Mouse (Mus musculus): ENCODE results near the gene Olfr111.
"Not testable (repeated sequence)": the region's sequence is repeated elsewhere in the genome, so short reads cannot be mapped to it uniquely, and the experiment has no call there.

The Olfr111 gene

DNA sequence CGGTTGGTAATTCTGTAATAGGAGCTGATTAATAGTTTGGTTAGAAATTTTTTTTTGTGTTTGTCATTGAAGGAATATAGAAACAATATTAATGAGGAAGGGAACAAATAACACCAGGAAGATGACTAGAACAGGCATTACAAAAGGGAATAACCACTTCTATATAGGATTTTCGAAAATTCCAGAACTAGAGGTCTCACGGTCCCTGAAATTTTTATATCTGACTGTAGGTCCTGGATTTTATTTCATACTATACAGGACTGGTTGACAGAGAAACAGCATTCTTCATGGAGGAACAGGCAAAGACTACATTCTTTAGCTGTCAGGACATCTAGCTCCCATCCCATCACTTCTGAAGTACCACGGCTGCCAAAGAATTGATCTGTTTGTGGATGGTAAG, at the start of gene Olfr111:
Olfr111 (plus strand) TSS at position 301 of the 400 bp plus-strand sequence.
- no peak for DNase-seq (ENCODE audit: low spot score in 2 of 2)

DNA sequence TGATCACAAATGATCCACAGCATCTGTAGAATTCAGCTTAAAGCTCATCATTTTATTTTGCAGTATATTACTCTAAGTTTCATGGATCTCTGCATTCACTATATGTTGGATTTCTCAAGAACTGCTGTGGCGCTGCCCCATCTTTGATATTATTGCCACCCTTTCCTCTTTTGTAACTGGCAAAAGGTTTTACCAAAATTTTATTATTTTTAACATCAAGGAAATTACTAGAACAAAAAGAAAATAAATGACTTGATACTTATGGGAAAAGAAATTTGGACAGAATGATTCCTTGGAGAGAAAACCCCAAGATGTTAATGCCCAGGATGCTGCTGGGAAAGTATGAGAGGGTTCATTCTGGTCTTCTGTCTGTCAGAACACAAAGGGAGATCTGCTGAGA, 49.2 kb upstream of the Olfr111 start, which contains the start of gene Olfr109:
Olfr109 (plus strand) TSS at position 301 of the 400 bp plus-strand sequence.
- no peak for DNase-seq (ENCODE audit: low spot score in 2 of 2)

DNA sequence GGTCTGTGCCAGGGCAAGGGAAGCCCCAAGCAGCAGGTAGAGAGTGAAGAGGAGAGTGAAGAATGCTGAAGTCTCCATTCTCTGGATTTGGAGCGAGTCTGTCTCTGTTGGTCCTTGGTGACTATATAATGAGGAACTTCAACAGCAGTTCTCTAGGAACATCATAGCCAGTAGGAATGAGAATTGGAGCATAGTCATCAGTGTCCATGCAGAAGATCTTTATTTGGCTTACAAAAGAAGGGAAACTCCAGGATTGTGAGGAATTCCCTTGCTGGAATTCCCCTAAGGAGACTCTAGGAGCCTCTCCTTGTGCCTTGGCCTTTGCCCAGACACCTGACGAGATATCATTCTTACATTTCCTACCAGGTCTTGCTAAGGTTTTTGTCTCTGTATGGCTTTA, 24.4 kb upstream of the Olfr111 start, which contains the start of gene H2-M2:
H2-M2 (minus strand) TSS at position 101 of the 400 bp plus-strand sequence.
- no peak for DNase-seq (ENCODE audit: low spot score in 2 of 2)

DNA sequence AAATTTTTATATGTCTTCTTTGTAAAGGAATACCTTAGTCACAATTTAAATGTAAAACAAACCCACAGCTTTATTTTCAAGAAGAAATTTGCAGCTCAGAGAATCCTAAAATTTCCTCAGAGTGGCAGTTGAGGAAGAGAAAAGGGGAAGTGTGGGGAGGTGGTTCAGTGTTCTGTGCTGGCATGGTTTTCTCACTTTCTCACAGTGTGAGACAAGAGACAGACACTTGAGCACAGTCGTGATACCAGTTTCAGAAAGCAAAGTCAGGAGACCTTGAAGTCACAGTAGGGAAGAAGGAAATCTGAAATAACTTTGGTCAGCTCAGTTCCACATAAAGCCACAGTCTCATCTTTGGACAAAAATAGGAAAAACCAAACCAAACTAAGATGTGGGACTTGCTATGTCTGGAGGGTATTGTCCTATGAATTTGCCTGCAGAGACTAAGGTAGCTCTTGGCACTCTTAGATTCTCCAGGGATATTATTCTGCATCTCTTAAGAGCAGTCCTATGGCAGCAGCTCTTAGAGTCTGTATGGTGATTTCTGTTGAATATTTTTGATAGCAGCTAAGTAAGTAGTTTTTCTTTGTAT, 15.8 kb upstream of the Olfr111 start, which contains the start of gene Olfr110:
Olfr110 (plus strand) TSS at position 539 of the 589 bp plus-strand sequence.
- no peak for DNase-seq (ENCODE audit: low spot score in 2 of 2)

DNA sequence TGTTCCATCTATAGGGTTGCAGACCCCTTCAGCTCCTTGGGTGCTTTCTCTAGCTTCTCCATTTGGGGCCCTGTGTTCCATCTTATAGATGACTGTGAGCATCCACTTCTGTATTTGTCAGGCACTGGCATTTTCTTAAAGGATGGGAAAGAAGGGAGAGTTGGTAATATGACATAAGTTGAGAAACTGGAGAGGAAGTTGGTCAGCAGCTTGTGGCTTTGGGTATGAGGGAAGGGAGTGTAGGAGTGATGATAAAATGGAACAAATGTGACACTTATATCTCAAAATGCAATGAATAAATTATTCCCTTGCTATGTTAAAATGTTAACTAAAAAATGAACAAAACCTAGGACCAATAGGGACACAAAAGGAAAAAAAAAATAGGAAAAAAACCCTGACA, 16.8 kb downstream of the Olfr111 start:
- DNase-seq (ENCODE audit: low spot score in 2 of 2), result not testable (repeated sequence)

DNA sequence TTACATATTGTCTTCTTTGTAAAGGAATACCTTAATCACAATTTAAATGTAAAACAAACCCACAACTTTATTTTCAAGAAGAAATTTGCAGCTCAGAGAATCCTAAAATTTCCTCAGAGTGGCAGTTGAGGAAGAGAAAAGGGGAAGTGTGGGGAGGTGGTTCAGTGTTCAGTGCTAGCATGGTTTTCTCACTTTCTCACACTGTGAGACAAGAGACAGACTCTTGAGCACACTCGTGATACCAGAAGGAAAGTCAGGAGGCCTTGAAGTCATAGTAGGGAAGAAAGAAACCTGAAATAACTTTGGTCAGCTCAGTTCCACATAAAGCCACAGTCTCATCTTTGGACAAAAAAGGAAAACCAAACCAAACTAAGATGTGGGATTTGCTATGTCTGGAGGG, 17.6 kb downstream of the Olfr111 start:
- DNase-seq (ENCODE audit: low spot score in 2 of 2), result not testable (repeated sequence)

DNA sequence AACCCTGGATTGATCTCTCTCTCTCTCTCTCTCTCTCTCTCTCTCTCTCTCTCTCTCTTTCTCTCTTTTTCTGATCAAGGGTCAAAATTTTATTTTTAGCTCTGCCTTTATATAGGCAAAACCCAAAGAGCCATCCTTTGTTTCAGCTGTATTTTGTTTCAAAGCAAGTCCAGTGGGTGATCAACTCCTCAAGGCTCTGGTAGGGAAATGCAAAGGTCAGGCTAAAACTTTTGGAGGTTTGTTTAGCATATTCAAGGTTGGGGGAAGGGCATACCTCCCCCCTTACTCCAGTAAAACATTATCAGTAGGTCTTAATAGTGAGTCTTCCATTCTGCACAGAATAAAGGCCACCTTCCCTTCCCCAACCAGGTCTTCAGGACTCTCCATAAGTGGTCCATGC, 27.3 kb downstream of the Olfr111 start:
- DNase-seq (ENCODE audit: low spot score in 2 of 2), result no peak

DNA sequence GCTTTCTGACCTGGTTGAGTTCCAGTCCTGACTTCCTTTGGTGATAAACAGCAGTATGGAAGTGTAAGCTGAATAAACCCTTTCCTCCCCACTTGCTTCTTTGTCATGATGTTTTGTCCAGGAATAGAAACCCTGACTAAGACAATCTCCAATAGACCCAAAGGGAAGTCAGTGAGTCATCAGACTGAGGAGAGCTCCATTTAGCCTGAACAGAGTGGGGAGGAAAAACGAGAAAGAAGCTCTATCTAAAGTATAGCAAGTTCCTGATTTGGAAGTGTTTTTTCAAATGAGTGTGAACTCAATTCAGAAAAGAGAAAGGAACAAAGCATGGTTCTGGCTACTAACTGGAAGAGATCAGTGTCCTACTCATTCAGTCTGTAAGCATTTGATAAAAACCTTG, 30.6 kb downstream of the Olfr111 start:
- DNase-seq (ENCODE audit: low spot score in 2 of 2), result not testable (repeated sequence)

DNA sequence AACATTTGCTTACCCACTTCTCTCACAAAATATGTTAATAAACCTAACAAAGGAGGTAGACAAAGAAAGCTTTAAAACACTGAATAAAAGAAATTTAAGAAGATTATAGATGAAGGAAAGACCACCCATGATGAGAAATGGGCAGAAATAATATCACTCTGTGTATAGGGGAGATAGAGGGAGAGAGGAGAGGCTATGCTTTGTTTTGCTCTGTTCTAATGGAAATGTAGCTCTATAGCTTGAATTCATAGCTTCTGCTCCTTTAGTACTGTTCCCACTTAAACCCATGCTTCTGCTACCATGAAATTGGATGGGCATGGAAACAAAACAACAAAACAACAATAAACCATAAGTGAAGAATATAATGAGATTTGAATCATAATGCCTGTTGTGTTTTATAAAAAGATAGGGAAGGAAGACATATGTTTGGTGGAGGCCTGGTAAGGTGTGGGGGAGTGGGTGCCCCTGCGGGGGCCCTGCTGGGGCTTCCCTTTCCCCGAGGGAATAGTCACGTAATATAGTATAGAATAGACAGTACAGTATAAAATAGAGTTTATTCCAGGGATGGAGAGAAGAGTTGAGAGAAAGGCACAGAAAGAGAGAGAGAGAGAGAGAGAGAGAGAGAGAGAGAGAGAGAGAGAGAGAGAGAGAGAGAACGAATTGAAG, 33.8 kb downstream of the Olfr111 start:
- no peak for DNase-seq (ENCODE audit: low spot score in 2 of 2)

DNA sequence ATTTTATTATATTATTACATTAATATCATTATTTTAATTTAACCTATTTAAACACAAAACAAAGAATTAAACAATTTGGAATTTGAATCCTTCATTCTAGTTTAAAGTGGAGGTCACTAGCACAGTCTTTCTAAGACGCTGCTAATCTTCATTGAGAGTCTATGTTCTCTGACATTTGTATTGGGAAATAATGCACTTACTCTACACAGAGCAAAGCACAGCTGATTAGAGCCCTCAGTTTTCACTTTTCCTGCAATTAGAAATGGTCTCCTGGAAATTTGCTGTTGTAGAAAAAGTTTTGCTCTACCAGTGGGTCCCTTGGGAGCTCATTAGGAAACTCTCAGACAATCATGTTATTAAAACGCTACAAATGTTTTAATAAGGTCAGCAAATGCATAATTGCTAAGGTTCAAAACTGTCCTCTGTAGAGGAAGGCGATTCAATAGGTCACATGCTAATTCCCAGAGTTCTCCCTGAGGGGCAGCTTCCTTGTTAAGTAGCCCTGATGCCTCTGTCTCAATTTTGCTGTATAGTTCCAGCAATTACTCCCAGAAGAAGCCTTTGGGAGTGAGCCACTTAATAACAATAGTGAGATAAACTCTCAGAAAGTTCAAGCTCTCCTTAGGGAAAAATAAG, 36.1 kb downstream of the Olfr111 start:
- no peak for DNase-seq (ENCODE audit: low spot score in 2 of 2)

DNA sequence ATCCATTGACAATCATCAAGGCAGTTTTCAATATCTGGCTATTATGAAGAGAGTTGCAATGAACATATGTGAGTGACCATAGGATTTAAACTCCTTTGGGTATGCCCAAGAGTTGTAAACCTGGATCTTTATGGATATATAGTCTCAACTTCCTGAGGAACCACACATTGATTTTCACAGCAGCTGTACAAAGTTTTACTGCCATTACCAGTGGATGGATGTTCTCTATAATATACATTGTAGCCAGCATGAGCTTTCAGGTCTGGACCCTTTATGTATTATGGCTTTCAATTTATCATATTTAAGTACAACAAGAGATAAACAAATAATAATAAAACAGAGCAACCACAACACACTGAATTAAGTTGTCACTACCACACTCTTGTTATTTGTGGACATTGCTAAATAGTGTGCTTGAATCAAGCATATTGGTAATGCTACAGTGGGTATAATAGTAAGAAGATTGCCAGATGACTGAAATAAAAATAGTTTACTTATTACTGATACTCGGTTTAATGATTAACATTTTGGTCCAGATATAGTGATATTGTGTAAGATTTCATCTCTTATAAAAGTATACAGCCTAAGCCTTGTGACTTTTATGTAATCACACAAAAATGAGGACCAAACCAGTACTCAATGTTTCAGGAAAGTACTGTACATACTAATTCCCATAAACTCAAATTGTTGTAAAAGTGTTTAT, 51.2 kb downstream of the Olfr111 start:
- DNase-seq (ENCODE audit: low spot score in 2 of 2), result no peak

DNA sequence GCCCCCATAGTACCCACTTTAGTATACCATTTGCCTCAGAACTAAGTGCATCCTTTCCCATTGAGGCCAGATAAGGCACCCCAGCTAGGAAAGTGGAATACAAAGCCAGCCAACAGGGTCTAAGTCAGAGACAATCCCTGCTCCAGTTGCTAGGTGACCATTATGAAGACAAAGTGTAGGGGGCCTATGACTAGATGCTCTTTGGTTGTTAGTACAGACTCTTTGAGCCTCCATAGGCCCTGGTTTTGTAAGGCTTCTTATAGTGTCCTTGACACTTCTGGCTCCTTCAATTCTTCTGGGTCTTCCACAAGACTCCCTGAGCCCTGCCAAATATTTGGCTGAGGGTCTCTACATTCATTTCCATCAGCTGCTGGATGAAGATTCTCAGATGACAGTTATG, 61.5 kb downstream of the Olfr111 start, which contains the start of gene Olfr112:
Olfr112 (minus strand) TSS at position 101 of the 400 bp plus-strand sequence.
- DNase-seq (ENCODE audit: low spot score in 2 of 2), result no peak

DNA sequence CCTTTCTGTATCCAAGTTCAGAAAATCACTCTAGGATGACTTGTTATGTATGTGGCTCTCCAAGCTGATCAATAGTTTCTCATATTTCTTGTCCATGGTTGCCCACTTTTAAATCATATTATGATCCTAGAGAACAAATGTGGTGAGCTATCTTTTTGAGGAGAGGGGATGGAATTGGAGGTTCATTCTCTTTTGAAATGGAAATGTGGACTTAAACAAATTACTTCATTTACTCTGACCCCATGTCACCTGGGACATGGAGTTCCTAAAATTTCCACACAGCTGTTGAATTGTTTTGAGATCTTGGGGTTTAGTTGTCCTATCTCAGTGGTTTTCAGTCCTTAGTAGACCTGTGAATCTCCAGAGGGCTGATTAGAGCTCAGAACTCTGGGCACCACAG, 69.7 kb downstream of the Olfr111 start, which contains the start of gene Olfr113:
Olfr113 (minus strand) TSS at position 101 of the 400 bp plus-strand sequence.
- no peak for DNase-seq (ENCODE audit: low spot score in 2 of 2)

All from urinary bladder, adult 18-20 months (tissue).